Mouse (Mus musculus): Measurements from ENCODE around the gene Tmem117.

Gene Tmem117

DNA sequence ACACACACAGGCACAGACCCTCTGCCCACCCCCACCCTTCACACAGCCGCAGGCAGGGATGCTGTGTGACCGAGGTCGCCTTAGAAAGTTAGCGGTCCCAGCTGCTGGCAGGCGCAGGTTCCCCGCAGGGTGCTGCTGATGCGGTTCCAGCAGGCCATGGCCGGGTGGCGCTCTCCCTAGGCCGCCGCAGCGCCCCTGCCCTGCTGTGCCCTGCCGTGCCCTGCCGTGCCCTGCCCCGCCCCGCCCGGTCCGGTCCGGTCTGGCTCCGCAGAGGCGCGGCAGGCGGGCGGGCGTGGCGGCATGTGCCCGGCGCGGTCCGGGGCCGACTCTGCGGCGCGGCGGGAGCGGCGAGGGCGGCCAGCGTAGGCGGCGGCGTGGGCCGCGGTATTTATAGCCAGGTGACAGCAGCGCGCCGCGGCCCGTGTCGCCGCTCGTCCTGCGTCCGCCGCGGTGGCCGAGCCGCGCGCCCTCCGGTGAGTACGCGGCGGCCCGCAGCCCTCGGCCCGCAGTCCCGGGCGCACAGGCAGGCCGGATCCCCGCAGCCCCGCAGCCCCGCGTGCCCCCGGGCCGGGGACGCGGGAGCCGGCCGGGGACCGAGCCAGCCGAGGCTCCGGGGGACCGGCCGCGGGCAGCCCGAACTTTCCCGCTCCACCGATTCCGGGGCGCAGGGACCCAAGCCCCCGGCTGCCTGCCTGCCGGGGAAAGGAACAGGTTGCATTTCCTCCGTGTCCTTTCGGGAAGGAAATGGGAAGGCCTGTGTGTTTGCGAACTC lies at the start of gene Tmem117:
Tmem117 (plus strand) TSS at position 403 of the 772 bp plus-strand sequence.
- Histone ChIP-seq H3K27me3 (ENCODE audit: control insufficient read depth, insufficient read depth, low read length, poor library complexity, severe bottlenecking) (no peaks in the 10 kb centered on the region), H3K36me3 (ENCODE audit: control insufficient read depth, insufficient read depth, low read length, poor library complexity, severe bottlenecking) (no peaks in the 10 kb centered on the region)
- no peak for DNase-seq (ENCODE audit: low read depth, low spot score)

DNA sequence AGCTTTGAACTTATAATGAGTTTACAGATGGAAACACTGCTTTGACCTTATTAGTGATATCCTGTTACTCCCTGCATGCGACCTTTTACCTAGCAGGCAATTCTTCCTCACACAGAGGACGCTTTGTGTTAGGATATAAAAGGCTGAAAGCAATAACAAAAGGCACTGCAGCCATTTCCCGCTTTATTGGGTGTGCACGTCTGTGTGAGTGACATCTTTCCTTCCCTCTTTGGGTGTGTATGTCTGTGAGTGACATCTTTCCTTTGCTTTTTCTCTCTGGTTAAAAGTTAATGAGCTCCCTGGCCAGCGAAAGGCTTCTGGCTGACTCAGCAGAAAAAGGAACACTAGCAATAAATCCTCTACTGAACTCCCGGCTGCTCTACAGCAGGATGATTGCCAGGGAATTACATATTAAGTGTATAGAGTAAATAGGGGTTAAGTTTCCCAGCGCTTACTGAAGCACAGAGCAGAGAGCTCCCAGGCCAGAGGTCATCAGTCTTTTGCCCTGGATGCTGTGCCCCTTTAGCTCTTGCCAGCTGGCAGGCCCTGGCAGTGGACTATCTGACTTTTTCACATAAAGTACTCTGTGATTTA lies 46.9 kb upstream of the Tmem117 start:
- H3K36me3 ChIP-seq (ENCODE audit: control insufficient read depth, insufficient read depth, low read length, poor library complexity, severe bottlenecking) = peaks cover 29% of the 10 kb centered on the region
- no peak for DNase-seq (ENCODE audit: low read depth, low spot score)
- H3K27me3 ChIP-seq (ENCODE audit: control insufficient read depth, insufficient read depth, low read length, poor library complexity, severe bottlenecking) = no peaks in the 10 kb centered on the region

DNA sequence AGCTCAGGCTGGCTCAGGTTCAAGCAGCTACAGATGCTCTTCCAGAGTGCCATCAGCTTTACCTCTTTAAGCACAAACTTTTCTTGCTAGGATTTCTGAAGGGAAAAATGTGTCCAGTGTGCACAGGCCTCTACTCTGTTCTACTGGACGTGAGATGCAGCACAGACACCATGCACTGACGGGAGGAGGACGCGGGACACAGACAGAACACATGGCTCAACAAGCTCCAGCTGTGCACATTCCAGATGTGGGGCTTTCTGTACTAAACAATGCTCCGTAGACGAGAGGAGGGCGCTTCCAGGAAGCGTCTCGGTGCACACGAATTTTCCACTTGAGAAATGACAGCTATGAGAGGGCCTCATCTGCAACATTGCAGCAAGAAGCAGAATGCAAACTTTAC lies 45.9 kb upstream of the Tmem117 start:
- H3K36me3 ChIP-seq (ENCODE audit: control insufficient read depth, insufficient read depth, low read length, poor library complexity, severe bottlenecking) = peaks cover 29% of the 10 kb centered on the region
- DNase-seq (ENCODE audit: low read depth, low spot score) = no peak

DNA sequence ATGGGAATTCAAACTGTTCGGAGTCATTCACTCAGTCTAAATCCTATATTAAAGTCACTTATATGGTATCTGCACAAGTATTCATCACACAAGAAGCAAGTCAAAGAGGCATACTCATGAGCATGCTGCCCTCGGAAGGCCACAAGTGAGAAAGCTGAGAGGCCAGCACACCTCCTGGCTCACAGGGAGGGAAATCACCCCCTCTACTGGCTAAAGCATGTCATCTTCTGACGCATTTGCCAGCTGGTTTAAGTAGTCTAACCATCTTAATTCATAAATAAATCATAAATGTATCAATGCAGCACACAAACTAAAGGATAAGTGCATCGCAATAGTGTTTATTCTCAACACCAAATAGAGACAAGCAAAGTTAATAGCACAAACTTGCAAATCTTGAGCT lies 44.3 kb upstream of the Tmem117 start:
- peaks cover 29% of the 10 kb centered on the region for H3K36me3 ChIP-seq (ENCODE audit: control insufficient read depth, insufficient read depth, low read length, poor library complexity, severe bottlenecking)
- H3K27me3 ChIP-seq (ENCODE audit: control insufficient read depth, insufficient read depth, low read length, poor library complexity, severe bottlenecking) = no peaks in the 10 kb centered on the region
- DNase-seq (ENCODE audit: low read depth, low spot score) = peak; percentile 9

More for the DNA sequence above, 45.9 kb upstream of the Tmem117 start:
- no peaks in the 10 kb centered on the region for H3K27me3 ChIP-seq (ENCODE audit: control insufficient read depth, insufficient read depth, low read length, poor library complexity, severe bottlenecking)

DNA sequence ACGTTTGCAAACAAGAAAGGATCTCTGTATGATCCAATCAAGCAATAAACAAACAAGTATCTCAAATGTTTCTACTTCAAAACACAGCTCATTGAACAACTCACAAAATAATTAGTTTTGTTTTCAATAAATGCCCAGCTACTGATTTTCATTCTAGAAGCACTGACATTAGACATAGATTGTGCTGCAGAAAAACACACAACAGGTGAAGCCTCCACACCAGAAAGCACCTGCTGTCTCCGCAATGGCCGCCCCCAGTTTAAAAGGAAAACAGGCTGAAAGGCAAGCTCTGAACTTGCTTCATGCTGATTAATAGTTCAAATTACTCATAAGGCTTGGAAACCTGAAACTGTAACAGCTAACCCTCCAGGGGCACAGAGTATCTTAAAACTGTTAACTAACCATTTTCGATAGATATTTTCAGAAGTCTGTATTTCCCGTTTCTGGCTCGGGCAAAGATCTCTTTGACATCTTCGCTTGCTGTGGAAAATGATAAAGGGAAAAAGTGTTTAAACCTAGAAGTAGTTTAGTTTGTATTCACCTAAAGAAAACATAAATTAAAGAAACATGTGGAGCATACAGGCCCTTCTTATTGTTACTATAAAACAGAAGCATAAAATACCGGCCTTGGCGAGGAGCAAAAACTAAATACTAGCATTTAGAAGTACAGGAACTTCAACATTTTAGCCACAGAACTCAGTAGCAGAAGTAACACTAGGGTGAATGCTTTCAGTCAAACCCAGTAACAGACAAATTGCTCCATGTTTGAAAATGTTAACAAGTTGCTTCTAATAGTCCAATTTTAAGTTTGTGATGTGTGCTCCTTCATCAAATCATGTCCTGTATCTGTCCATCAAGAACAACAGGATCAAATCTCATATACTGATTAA lies 41.0 kb upstream of the Tmem117 start:
- Histone ChIP-seq H3K36me3 (ENCODE audit: control insufficient read depth, insufficient read depth, low read length, poor library complexity, severe bottlenecking) (peaks cover 19% of the 10 kb centered on the region), H3K27me3 (ENCODE audit: control insufficient read depth, insufficient read depth, low read length, poor library complexity, severe bottlenecking) (no peaks in the 10 kb centered on the region)
- no peak for DNase-seq (ENCODE audit: low read depth, low spot score)

DNA sequence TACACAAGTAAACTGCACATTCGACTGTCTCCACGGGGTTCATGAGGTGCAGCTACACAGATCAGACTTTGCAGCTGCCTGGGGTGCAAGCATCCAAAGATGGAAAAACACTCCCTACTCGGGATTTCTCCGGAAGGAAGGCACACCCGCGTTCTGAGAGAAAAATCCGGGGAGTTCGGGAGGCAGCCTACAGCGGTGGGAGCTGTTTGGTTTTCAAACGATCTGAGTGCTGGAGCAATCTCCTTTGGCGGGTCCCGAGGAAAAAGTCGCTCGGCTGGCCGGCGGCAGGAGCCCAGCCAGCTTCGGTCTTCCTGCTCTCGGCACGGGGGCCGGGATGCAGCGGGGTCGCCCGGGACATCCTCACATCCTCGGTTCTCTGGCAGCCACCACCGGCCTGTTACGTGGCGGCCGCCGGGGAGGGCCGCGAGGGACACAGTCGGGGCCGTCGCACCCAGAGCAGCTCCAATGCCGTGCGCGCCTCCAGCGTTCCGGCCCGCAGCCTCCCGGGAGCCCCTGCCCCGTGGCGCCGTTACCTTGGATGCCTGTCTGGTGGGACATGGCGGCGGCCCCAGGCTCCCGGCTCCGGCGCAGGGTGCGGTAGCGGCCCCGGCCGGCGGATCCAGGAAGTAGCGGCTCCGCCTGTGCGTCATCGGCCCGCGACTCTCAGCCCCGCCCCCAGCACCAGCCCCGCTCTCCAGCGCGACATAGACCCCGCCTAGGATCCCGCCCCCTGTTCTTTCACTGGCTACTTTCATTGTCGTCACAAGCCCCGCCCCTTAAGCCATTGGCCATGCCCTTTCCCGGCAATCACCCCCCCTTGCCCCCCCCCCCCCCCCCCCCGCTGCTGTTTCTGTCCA lies 39.6 kb upstream of the Tmem117 start, which contains the start of gene Twf1:
Twf1 (minus strand) TSS at position 671 of the 857 bp plus-strand sequence.
- Histone ChIP-seq H3K36me3 (ENCODE audit: control insufficient read depth, insufficient read depth, low read length, poor library complexity, severe bottlenecking) (peaks cover 11% of the 10 kb centered on the region), H3K27me3 (ENCODE audit: control insufficient read depth, insufficient read depth, low read length, poor library complexity, severe bottlenecking) (no peaks in the 10 kb centered on the region)
- peak; percentile 99 for DNase-seq (ENCODE audit: low read depth, low spot score)

DNA sequence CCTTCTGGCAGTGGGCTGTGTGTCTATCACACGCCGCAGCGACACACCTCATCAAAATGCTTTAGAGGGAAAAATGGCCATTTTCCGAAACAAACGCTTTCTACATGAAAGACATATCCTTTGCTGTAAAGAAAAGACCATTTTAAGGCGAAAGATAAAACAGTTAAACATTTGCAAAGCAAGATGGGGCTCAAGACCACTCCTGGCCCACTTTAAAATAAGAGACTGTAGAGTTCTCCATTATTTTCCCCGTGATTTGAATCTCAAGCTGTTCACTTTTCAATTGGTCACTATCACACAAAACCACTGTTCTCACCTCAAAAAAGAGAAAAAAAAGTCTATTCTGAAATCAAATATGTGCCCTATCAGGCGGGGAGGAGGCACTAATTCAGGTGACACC lies 38.9 kb upstream of the Tmem117 start:
- Histone ChIP-seq H3K36me3 (ENCODE audit: control insufficient read depth, insufficient read depth, low read length, poor library complexity, severe bottlenecking) (peaks cover 6% of the 10 kb centered on the region; the same call in 1 of the 2 replicates), H3K27me3 (ENCODE audit: control insufficient read depth, insufficient read depth, low read length, poor library complexity, severe bottlenecking) (no peaks in the 10 kb centered on the region)
- no peak for DNase-seq (ENCODE audit: low read depth, low spot score)

DNA sequence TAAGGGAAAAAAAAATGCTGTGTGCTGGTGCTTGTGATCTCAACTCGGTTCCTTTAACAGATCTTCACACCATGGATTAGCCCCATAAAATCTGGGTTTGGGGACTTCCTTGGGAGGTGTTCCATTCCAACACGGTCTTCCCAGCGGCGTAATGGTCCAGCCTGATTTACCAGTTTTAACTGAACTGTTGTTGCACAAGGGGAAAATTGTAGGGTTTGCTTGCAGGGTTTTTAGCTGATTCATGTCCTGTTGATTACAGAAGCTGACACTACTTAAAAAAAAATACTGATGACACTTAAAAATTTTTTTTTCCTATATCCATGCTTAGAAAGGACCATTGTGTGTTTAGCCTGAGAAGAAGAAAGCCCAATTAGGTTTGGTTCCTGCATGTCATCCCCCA lies 37.7 kb upstream of the Tmem117 start:
- Histone ChIP-seq H3K27me3 (ENCODE audit: control insufficient read depth, insufficient read depth, low read length, poor library complexity, severe bottlenecking) (no peaks in the 10 kb centered on the region; the same call in 1 of the 2 replicates), H3K36me3 (ENCODE audit: control insufficient read depth, insufficient read depth, low read length, poor library complexity, severe bottlenecking) (peaks cover under 1% of the 10 kb centered on the region; the same call in 1 of the 2 replicates)
- DNase-seq (ENCODE audit: low read depth, low spot score) = no peak

DNA sequence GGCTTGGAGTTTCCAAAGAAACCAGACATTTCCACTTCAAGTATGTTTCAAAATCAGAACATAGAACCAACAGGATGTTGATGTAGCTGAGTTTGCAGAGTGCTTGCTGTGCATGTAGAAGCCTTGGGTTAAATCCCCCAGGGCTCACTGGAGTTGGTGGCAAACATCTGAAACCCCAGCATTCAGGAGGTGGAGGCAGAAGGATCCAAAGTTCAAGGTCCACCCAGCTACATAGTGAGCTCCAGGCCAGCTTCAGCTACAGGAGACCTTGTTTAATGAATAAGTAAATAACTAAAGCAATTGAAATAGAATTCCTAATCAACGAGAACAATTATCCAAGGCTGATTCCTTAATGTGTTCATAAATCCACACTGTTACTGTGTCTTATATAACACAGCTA lies 35.4 kb upstream of the Tmem117 start:
- DNase-seq (ENCODE audit: low read depth, low spot score) = no peak
- Histone ChIP-seq H3K36me3 (ENCODE audit: control insufficient read depth, insufficient read depth, low read length, poor library complexity, severe bottlenecking) (no peaks in the 10 kb centered on the region), H3K27me3 (ENCODE audit: control insufficient read depth, insufficient read depth, low read length, poor library complexity, severe bottlenecking) (no peaks in the 10 kb centered on the region; the same call in 1 of the 2 replicates)

DNA sequence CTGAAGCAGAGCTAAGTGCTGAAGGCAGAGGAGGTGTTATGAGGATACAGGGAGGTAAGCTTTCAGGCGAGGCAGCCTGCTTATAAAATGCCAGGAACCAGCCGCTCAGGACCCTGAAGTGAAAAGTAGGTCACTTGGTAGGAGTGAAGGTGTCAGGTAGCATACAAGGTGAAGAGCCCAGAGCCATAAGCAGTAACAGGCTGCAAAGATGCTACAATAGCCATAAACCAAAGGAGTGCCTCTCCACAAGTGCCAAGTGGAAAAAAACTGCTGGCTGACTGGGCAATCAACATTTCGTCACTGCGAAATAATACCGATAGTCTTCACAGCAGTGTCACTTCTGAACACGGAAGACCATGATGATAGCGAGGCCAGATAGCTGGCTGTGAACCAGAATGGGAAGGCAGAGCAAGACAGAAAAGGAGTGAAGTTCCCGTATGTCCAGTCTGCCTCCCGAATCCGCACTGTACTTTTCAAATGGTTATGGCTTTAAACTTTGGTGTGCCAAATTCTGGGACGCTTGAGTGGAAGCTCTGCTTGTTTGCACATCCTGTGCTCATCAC lies 28.8 kb upstream of the Tmem117 start:
- no peak for DNase-seq (ENCODE audit: low read depth, low spot score)
- Histone ChIP-seq H3K27me3 (ENCODE audit: control insufficient read depth, insufficient read depth, low read length, poor library complexity, severe bottlenecking) (no peaks in the 10 kb centered on the region; the same call in 1 of the 2 replicates), H3K36me3 (ENCODE audit: control insufficient read depth, insufficient read depth, low read length, poor library complexity, severe bottlenecking) (no peaks in the 10 kb centered on the region)

DNA sequence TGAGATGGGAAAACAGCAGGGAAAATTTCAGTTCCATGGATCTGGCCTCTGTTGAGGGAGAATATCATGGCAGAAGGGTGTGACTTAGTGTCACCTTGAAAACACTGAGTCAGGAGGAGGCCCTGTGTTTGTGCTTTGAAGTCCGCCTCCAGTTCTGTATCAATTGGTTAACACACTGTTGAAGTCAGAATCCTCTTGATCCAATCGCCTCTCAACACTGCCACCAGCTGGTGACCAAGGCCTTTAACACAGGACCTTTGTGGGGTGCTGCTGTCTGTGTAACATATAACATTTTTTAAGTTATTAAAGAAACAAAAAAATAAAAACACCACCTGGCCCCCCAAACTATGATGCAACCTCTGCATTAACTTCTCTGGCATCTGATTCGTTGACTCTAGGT lies 27.7 kb upstream of the Tmem117 start:
- DNase-seq (ENCODE audit: low read depth, low spot score) = peak; percentile 58
- Histone ChIP-seq H3K36me3 (ENCODE audit: control insufficient read depth, insufficient read depth, low read length, poor library complexity, severe bottlenecking) (no peaks in the 10 kb centered on the region), H3K27me3 (ENCODE audit: control insufficient read depth, insufficient read depth, low read length, poor library complexity, severe bottlenecking) (no peaks in the 10 kb centered on the region)

DNA sequence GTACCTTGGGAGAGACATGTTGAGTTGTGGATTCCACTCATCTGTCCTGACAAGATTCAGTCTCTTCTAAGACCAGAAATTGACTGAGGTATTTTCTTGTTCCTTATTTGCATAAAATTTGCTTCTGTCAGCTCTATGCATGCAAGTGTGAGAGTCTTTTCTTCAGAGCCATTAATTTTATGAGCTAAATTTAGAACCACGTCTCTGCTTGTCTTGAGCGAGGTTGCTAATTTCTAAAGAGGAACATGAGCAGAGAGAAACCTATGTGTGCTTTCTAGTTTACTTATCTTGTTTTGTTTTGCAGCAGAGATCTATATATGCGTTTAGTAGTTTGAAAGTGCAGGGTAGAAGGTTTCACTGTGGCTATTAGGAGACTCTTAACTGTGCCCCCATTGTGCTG lies 26.6 kb upstream of the Tmem117 start:
- no peaks in the 10 kb centered on the region for H3K36me3 ChIP-seq (ENCODE audit: control insufficient read depth, insufficient read depth, low read length, poor library complexity, severe bottlenecking)
- no peaks in the 10 kb centered on the region for H3K27me3 ChIP-seq (ENCODE audit: control insufficient read depth, insufficient read depth, low read length, poor library complexity, severe bottlenecking)
- no peak for DNase-seq (ENCODE audit: low read depth, low spot score)

DNA sequence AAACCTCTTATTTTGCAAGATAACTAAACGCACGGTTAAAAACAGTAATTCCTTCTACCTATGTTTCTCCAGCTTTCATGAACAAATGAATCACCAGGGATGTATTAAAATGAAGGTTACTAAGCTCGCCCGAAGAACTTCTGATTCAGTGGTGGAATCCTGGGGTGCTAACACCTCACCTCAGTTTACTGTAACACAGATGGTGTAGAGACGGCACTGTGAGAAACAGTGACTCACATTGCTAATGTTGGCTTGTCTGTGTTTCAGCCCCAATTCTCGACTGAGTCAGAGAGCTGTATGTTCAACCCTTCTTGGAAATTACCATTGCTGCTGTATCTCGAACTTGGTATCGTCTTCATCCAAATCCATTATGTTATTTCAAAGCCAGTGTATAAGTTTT lies 21.3 kb upstream of the Tmem117 start:
- no peaks in the 10 kb centered on the region for H3K27me3 ChIP-seq (ENCODE audit: control insufficient read depth, insufficient read depth, low read length, poor library complexity, severe bottlenecking)
- no peak for DNase-seq (ENCODE audit: low read depth, low spot score)
- H3K36me3 ChIP-seq (ENCODE audit: control insufficient read depth, insufficient read depth, low read length, poor library complexity, severe bottlenecking) = no peaks in the 10 kb centered on the region

DNA sequence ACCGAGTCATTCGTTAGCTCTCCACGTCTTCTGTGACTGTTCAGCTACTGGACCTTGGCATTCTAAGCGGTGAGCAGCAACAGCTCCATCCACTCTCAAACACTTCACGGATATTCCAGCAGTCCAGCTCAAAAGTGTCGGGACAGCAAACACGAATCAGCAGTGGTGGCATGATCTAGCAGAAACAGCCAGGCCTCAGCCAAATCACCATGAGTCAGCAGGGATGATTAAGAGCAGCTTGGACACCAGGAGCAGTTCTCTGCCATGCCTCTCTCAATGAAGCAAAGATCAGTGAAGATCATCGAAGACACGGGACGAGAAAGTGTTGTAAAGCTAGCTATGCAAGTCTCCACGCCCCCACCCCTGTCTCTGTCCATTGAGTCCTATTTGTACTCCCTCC lies 13.0 kb upstream of the Tmem117 start:
- Histone ChIP-seq H3K27me3 (ENCODE audit: control insufficient read depth, insufficient read depth, low read length, poor library complexity, severe bottlenecking) (no peaks in the 10 kb centered on the region), H3K36me3 (ENCODE audit: control insufficient read depth, insufficient read depth, low read length, poor library complexity, severe bottlenecking) (no peaks in the 10 kb centered on the region)
- no peak for DNase-seq (ENCODE audit: low read depth, low spot score)
